Mouse (Mus musculus) MEL (cell line): Measurements from ENCODE around the gene Apopt1. TPM values are rescaled to one million over a fixed set of nuclear protein-coding genes. Genes with fewer than 3 reads are reported as not detected.

Experiments used
- DNase-seq: peaks from one replicate; pipeline ENCODE4 v3.0.0; 2011; ENCODE audit warnings: low read depth, low spot score
- H3K27ac ChIP-seq: 2 replicates; pipeline ENCODE4 v1.5.1; 2012; ENCODE audit warnings: low read depth, mild to moderate bottlenecking, control low read depth, low read length, moderate library complexity; ENCODE audit not compliant: control insufficient read depth
- H3K27me3 ChIP-seq, 2 experiments: fragments of 150-350 bp in 1 of 2; sonication (generic) in 1 of 2; 2 replicates each; pipeline ENCODE4 v1.6.1; 2012; ENCODE audit warnings: low read length in 2 of 2, mild to moderate bottlenecking in 2 of 2, improper control_type of control experiment in 1 of 2, moderate library complexity in 1 of 2; ENCODE audit not compliant: insufficient read depth in 2 of 2, control insufficient read depth in 1 of 2
- H3K36me3 ChIP-seq, 2 experiments: 2 replicates each; pipeline ENCODE4 v1.6.1; 2012 to 2014; ENCODE audit warnings: low read length in 2 of 2, improper control_type of control experiment in 1 of 2, inconsistent platforms in 1 of 2, mild to moderate bottlenecking in 1 of 2; ENCODE audit not compliant: insufficient read depth in 2 of 2, control insufficient read depth in 1 of 2
- H3K4me1 ChIP-seq, 2 experiments: fragments of 150-350 bp in 1 of 2; sonication (generic) in 1 of 2; 2 replicates each; pipeline ENCODE4 v1.6.1; 2012; ENCODE audit warnings: low read length in 2 of 2, improper control_type of control experiment in 1 of 2, mild to moderate bottlenecking in 1 of 2; ENCODE audit not compliant: insufficient read depth in 2 of 2, control insufficient read depth in 1 of 2
- H3K4me3 ChIP-seq, 2 experiments: fragments of 150-350 bp in 1 of 2; sonication (generic) in 1 of 2; 2 replicates each; pipeline ENCODE4 v1.5.1; 2012; ENCODE audit warnings: low read depth in 2 of 2, low read length in 2 of 2, mild to moderate bottlenecking in 2 of 2, moderate library complexity in 2 of 2, control low read depth in 1 of 2, improper control_type of control experiment in 1 of 2; ENCODE audit not compliant: control insufficient read depth in 1 of 2, insufficient read depth in 1 of 2
- H3K79me2 ChIP-seq: 2 replicates; pipeline ENCODE4 v1.6.1; 2012; ENCODE audit warnings: mild to moderate bottlenecking, low read length, moderate library complexity; ENCODE audit not compliant: control insufficient read depth, poor library complexity, insufficient read depth
- H3K9ac ChIP-seq: 2 replicates; pipeline ENCODE4 v1.6.1; 2012; ENCODE audit warnings: low read depth, mild to moderate bottlenecking, control low read depth, low read length, moderate library complexity; ENCODE audit not compliant: control insufficient read depth, poor library complexity, severe bottlenecking
- H3K9me3 ChIP-seq: fragments of 150-350 bp; sonication (generic); replicated peaks from 2 replicates; pipeline ENCODE4 v1.6.1; 2012; ENCODE audit warnings: mild to moderate bottlenecking, low read length, improper control_type of control experiment, moderate library complexity; ENCODE audit not compliant: insufficient read depth
- BHLHE40 ChIP-seq: IDR thresholded peaks from 2 replicates; pipeline ENCODE4 v1.6.1; 2012; ENCODE audit warnings: low read depth, mild to moderate bottlenecking, inconsistent platforms, low read length, improper control_type of control experiment, borderline replicate concordance
- ELF1 ChIP-seq: IDR thresholded peaks from 2 replicates; pipeline ENCODE4 v1.6.1; 2014; ENCODE audit warnings: low read depth, mild to moderate bottlenecking, inconsistent platforms, low read length, improper control_type of control experiment, moderate library complexity
- EP300 ChIP-seq, 2 experiments: IDR thresholded peaks; 2 replicates each; pipeline ENCODE4 v1.6.1; 2011; ENCODE audit warnings: improper control_type of control experiment in 2 of 2, low read length in 2 of 2, low read depth in 1 of 2, mild to moderate bottlenecking in 1 of 2
- ETS1 ChIP-seq: IDR thresholded peaks from 2 replicates; pipeline ENCODE4 v1.6.1; 2012; ENCODE audit warnings: low read depth, mild to moderate bottlenecking, inconsistent platforms, low read length, improper control_type of control experiment, moderate library complexity
- GABPA ChIP-seq: IDR thresholded peaks from 2 replicates; pipeline ENCODE4 v1.6.1; 2012; ENCODE audit warnings: low read depth, mild to moderate bottlenecking, inconsistent platforms, low read length, improper control_type of control experiment, moderate library complexity
- GATA1 ChIP-seq: IDR thresholded peaks from 2 replicates; pipeline ENCODE4 v1.6.1; 2011; ENCODE audit warnings: low read depth, low read length, improper control_type of control experiment
- HCFC1 ChIP-seq: IDR thresholded peaks from 2 replicates; pipeline ENCODE4 v1.6.1; 2012; ENCODE audit warnings: low read depth, mild to moderate bottlenecking, inconsistent platforms, low read length, improper control_type of control experiment, moderate library complexity
- JUND ChIP-seq: IDR thresholded peaks from 2 replicates; pipeline ENCODE4 v1.6.1; 2011; ENCODE audit warnings: low read depth, mild to moderate bottlenecking, improper control_type of control experiment, low read length
- MAFK ChIP-seq: IDR thresholded peaks from 2 replicates; pipeline ENCODE4 v1.6.1; 2011; ENCODE audit warnings: low read depth, mild to moderate bottlenecking, low read length, improper control_type of control experiment, borderline replicate concordance
- MAZ ChIP-seq: IDR thresholded peaks from 2 replicates; pipeline ENCODE4 v1.6.1; 2012; ENCODE audit warnings: low read depth, mild to moderate bottlenecking, inconsistent platforms, low read length, improper control_type of control experiment
- MXI1 ChIP-seq: IDR thresholded peaks from 2 replicates; pipeline ENCODE4 v1.6.1; 2011; ENCODE audit warnings: mild to moderate bottlenecking, low read depth, low read length, improper control_type of control experiment
- NELFE ChIP-seq: IDR thresholded peaks from 2 replicates; pipeline ENCODE4 v1.6.1; 2011; ENCODE audit warnings: low read depth, low read length, improper control_type of control experiment
- NRF1 ChIP-seq: IDR thresholded peaks from 2 replicates; pipeline ENCODE4 v1.6.1; 2014; ENCODE audit warnings: low read depth, mild to moderate bottlenecking, inconsistent platforms, low read length, improper control_type of control experiment, moderate library complexity; ENCODE audit not compliant: poor library complexity, insufficient read depth, severe bottlenecking
- POLR2A ChIP-seq, 2 experiments: IDR thresholded peaks; 2 replicates each; pipeline ENCODE4 v1.6.1; 2011 to 2012; ENCODE audit warnings: low read length in 2 of 2, mild to moderate bottlenecking in 2 of 2, control low read depth in 1 of 2, improper control_type of control experiment in 1 of 2, low read depth in 1 of 2, moderate library complexity in 1 of 2; ENCODE audit not compliant: control insufficient read depth in 1 of 2, insufficient read depth in 1 of 2, poor library complexity in 1 of 2
- POLR2AphosphoS5 ChIP-seq: IDR thresholded peaks from 2 replicates; pipeline ENCODE4 v1.6.1; 2012; ENCODE audit warnings: low read depth, borderline replicate concordance, mild to moderate bottlenecking, inconsistent platforms, low read length, moderate library complexity, mixed read lengths
- TBP ChIP-seq: IDR thresholded peaks from 2 replicates; pipeline ENCODE4 v1.8.0; 2011; ENCODE audit warnings: low read depth, low read length, improper control_type of control experiment
- UBTF ChIP-seq: IDR thresholded peaks from 2 replicates; pipeline ENCODE4 v1.6.1; 2012; ENCODE audit warnings: low read depth, mild to moderate bottlenecking, inconsistent platforms, low read length, improper control_type of control experiment, moderate library complexity, borderline replicate concordance; ENCODE audit not compliant: insufficient read depth
- USF2 ChIP-seq, 2 experiments: IDR thresholded peaks; 2 replicates each; pipeline ENCODE4 v1.6.1; 2011 to 2012; ENCODE audit warnings: improper control_type of control experiment in 2 of 2, low read length in 2 of 2, borderline replicate concordance in 1 of 2, inconsistent platforms in 1 of 2, low read depth in 1 of 2, mild to moderate bottlenecking in 1 of 2; ENCODE audit not compliant: insufficient read depth in 1 of 2
- ZKSCAN1 ChIP-seq: IDR thresholded peaks from 2 replicates; pipeline ENCODE4 v1.6.1; 2012; ENCODE audit warnings: low read depth, mild to moderate bottlenecking, inconsistent platforms, low read length, improper control_type of control experiment, moderate library complexity
- polyA plus RNA-seq, 2 experiments: library from polyadenylated mRNA; stranded (reverse) in 1 of 2; unstranded in 1 of 2; fragments of >175 nt in 1 of 2; fragments of >200 nt in 1 of 2; gene quantifications; 2 replicates each; pipeline versions ENCODE4 v1.2.1 to v1.2.4; 2012; ENCODE audit warnings: low replicate concordance in 2 of 2, low read depth in 1 of 2; ENCODE audit not compliant: insufficient read length in 2 of 2, insufficient read depth in 1 of 2, missing spikeins in 1 of 2
- total RNA-seq: library from RNA; depleted of rRNA; stranded (reverse); fragments of 300-350 nt; gene quantifications from 2 replicates; pipeline ENCODE4 v1.2.3, GENCODE M21; 2012

Apopt1 gene
- total and polyA plus RNA-seq, 3 experiments, result 25.7 to 46.5 TPM; not detected in 1

- no peak for DNase-seq
- no peaks in the 10 kb centered on the region for H3K9me3 ChIP-seq
- no peaks in the 10 kb centered on the region; the same call in 1 of the 2 replicates for H3K79me2 ChIP-seq
- H3K9ac ChIP-seq, result no peak overlapping the region
- peaks cover 3 to 4% of the 10 kb centered on the region in 2 experiments for H3K4me1 ChIP-seq
- H3K27ac ChIP-seq, result no peak overlapping the region
- no peaks in the 10 kb centered on the region for H3K27me3 ChIP-seq
- TF ChIP-seq MAZ, result no peak
- TF ChIP-seq POLR2A (IDR thresholded peaks at IDR 0.05; ENCODE audit: control insufficient read depth in 1 of 2, insufficient read depth in 1 of 2, low read depth in 1 of 2, low read length in 2 of 2, poor library complexity in 1 of 2), result no peak
- TF ChIP-seq TBP, result no peak
- no peak for TF ChIP-seq USF2 (IDR thresholded peaks at IDR 0.05; ENCODE audit: borderline replicate concordance in 1 of 2, insufficient read depth in 1 of 2, low read depth in 1 of 2, low read length in 2 of 2)
- H3K36me3 ChIP-seq, result peaks cover 0 to 4% of the 10 kb centered on the region in 2 experiments; a peak in 2 of 4 replicates
- H3K4me3 ChIP-seq, result no peak overlapping the region
Observed at GRCm38 (mm10) chr12:111670371-111670971, 42.6 kb upstream of the Apopt1 start.

- TF ChIP-seq BHLHE40 (no peak), JUND (no peak), GATA1 (no peak), NELFE (no peak), UBTF (no peak), ZKSCAN1 (no peak), HCFC1 (no peak), ELF1 (no peak), POLR2AphosphoS5 (no peak)
- Histone ChIP-seq H3K9me3 (no peaks in the 10 kb centered on the region), H3K4me3 (no peak overlapping the region), H3K9ac (no peak overlapping the region), H3K36me3 (peaks cover 0 to 9% of the 10 kb centered on the region in 2 experiments; a peak in 2 of 4 replicates), H3K27me3 (no peaks in the 10 kb centered on the region), H3K79me2 (no peaks in the 10 kb centered on the region; the same call in 1 of the 2 replicates), H3K4me1 (peaks cover 5 to 9% of the 10 kb centered on the region in 2 experiments), H3K27ac (no peak overlapping the region)
- DNase-seq, result no peak
Observed at GRCm38 (mm10) chr12:111670976-111671375, 42.1 kb upstream of the Apopt1 start.

DNA sequence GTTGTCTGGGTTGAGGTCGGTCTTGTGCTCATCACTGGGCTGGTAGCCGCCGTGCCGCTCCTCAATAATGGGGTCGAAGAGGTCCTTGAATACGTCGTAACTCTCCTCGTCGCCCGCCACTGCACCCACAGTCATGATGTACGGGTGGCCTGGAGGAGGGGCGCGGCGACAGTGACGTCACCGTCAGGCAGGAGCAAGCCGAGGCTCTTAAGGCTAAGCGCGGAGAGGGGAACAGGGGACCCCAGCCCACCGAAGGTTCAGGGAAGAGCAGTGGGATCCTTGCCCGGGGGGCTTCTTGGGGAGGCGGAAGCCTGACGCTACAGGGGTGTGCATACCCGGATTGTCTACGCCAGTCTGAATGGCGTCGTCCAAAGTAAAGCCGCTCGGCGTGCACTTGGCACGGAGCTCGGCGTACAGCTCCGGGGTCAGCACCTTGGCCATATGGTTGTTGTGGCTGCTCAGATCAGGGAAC is 41.6 kb upstream of the Apopt1 start:
- Histone ChIP-seq H3K9ac (no peak overlapping the region), H3K79me2 (no peaks in the 10 kb centered on the region; the same call in 1 of the 2 replicates), H3K27ac (no peak overlapping the region), H3K4me1 (peaks cover 5 to 14% of the 10 kb centered on the region in 2 experiments), H3K9me3 (no peaks in the 10 kb centered on the region), H3K36me3 (peaks cover 0 to 9% of the 10 kb centered on the region in 2 experiments; a peak in 2 of 4 replicates), H3K4me3 (no peak overlapping the region), H3K27me3 (no peaks in the 10 kb centered on the region)
- DNase-seq, result no peak
- TF ChIP-seq ETS1, result no peak
- TF ChIP-seq MXI1, result no peak
- no peak for TF ChIP-seq JUND
- TF ChIP-seq GABPA, result no peak
- TF ChIP-seq ZKSCAN1, result no peak
- TF ChIP-seq EP300 (IDR thresholded peaks at IDR 0.05; ENCODE audit: low read depth in 1 of 2, low read length in 2 of 2), result no peak
- no peak for TF ChIP-seq NRF1
- no peak for TF ChIP-seq MAFK
